Mouse (Mus musculus): ENCODE measurements at regions not wholly inside any gene's neighbourhood (a gene's known extent, or its start where the extent isn't known, plus 50 kb on each side); places are given as distances from the start of the nearest gene placed in this dataset.

GRCm38 (mm10) chr5:91303702-91304101 lies 99.1 kb downstream of the Btc start:
- in situ Hi-C loops (cut with MboI, MseI): loop anchor here in 1 of 2 experiments (10.0 kb wide), 1 partner anchor 329 kb away; no protein-coding TSS in a partner anchor

- in situ Hi-C loops (cut with MboI, MseI): loop anchor here (5.0 to 10.0 kb wide), 4 partner anchors 270 to 360 kb away; no protein-coding TSS in a partner anchor
Measured at GRCm38 (mm10) chr5:91307031-91307430, 95.8 kb downstream of the Btc start.
